Mouse (Mus musculus) G1E (cell line): ENCODE measurements around the gene Elob.

Experiments used
- CTCF ChIP-seq: IDR thresholded peaks from 2 replicates; pipeline ENCODE4 v1.5.1; 2012; ENCODE audit warnings: low read depth, low read length, inconsistent platforms, mixed read lengths
- GATA1 ChIP-seq: IDR thresholded peaks from 2 replicates; pipeline ENCODE4 v1.6.1; 2012; ENCODE audit warnings: borderline replicate concordance, low read length, inconsistent platforms, mixed read lengths

DNA sequence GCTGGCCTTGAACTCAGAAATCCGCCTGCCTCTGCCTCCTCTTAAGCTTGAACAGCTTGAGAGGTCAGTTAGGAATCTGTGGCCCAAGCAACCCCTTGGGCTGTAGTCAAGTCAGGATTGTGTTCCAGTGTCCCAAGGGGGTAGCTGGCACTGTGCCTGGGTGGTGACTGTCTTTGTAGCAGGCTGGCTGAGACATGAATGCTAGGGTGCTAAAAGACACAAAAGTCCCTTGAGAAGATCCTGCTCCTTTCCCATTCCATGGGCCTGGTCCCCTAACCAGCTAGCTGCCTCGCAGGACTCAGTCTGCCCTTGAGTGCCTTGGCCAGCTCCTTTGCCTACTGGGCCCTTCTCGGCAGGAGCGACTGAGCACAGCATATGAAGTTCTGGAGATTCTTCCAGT lies 34.0 kb upstream of the Elob start:
- TF ChIP-seq CTCF (no peak), GATA1 (no peak)
